Mouse (Mus musculus): ENCODE results near the gene Fbxo47.

The Fbxo47 gene

GRCm38 (mm10) chr11:97811569-97812362, 72.2 kb downstream of the Fbxo47 start:
- DNase-seq (ENCODE audit: low spot score) = no peak

GRCm38 (mm10) chr11:97810970-97811369, 73.0 kb downstream of the Fbxo47 start:
- DNase-seq (ENCODE audit: low spot score) = no peak

GRCm38 (mm10) chr11:97810356-97810755, 73.6 kb downstream of the Fbxo47 start:
- no peak for DNase-seq (ENCODE audit: low spot score)

GRCm38 (mm10) chr11:97809235-97810121, 74.5 kb downstream of the Fbxo47 start:
- no peak for DNase-seq (ENCODE audit: low spot score)

GRCm38 (mm10) chr11:97808621-97809234, 75.2 kb downstream of the Fbxo47 start:
- no peak for DNase-seq (ENCODE audit: low spot score)

- DNase-seq (ENCODE audit: low spot score) = no peak
These were observed 75.9 kb downstream of the Fbxo47 start for GRCm38 (mm10) chr11:97808093-97808492.

GRCm38 (mm10) chr11:97807626-97808025, 76.3 kb downstream of the Fbxo47 start:
- no peak for DNase-seq (ENCODE audit: low spot score)

- DNase-seq (ENCODE audit: low spot score) = no peak
These were observed 77.4 kb downstream of the Fbxo47 start for GRCm38 (mm10) chr11:97806613-97806964.

- DNase-seq (ENCODE audit: low spot score) = no peak
These were observed 78.0 kb downstream of the Fbxo47 start for GRCm38 (mm10) chr11:97805662-97806612.

- DNase-seq (ENCODE audit: low spot score) = no peak
These were observed 78.9 kb downstream of the Fbxo47 start for GRCm38 (mm10) chr11:97804841-97805661.

- no peak for DNase-seq (ENCODE audit: low spot score)
These were observed 80.1 kb downstream of the Fbxo47 start for GRCm38 (mm10) chr11:97803847-97804246.

Data from ovary, postnatal 14 days (tissue).